7 mouse cellular contexts compared by ENCODE assay signal in the genomic region with DNA sequence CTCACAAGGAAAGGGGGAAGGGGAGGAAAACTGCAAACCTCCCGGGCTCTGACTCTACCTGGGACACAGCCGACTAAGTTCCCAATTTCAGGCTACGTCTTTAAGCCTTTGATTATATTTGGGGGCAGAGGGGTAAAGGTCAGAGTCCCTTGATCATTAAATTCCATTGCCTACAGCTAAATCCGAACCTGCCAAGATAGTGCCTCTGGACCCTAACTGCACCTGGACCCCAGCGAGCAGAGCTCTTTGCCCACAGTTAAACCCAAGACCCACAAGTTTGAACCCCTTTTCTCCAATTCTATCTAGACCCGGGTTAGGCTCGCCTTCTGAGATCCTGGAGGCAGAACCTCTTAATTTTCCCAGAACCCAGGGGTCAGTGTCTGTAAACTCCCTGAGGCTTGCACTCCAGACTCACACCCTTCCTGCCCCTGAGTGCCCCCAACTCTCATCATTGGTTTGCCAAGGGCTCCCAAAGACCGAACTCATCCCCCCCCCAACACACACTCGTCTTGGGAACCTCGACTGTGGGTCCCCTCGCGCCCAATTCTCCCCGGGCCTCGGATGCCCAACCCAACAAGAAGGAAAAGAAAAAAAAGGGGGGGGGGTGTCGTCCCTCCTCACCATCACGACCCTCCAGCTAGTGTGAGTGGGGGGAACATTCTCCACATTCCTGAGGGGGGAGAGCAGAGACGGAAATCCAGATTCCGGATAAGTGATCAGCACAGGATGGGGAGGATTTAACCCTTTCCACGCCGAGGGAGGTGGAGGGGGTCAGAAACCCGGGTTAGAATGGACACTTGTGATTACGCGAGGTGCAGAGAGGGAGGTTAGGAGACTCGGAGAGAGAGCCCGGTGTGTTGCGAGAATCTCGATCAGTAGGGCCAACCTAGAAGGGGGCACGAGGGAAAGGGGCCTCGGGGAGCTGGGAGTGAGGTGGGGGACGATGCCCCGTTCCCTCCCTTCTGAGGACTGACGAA. TPM values are rescaled to one million over a fixed set of nuclear protein-coding genes. Genes with fewer than 3 reads are reported as not detected.
A peak's percentile ranks its signal among the peaks of the same experiment; 100 is the strongest.
DNase-seq lines count a peak whose midpoint lies in the region; ATAC-seq and TF ChIP-seq lines count a peak whose summit lies in the region.

No protein-coding gene starts in this region.

- no peak for TF ChIP-seq EP300 in liver, embryonic 14.5 days (IDR thresholded peaks at IDR 0.05; ENCODE audit: low read depth)

- no peak for TF ChIP-seq CTCF in liver, embryonic 14.5 days (IDR thresholded peaks at IDR 0.05; ENCODE audit: low read depth)

- H3K27me3 ChIP-seq in hindbrain, embryonic 13.5 days, result no peaks in the 10 kb centered on the region
- H3K27me3 ChIP-seq in liver, embryonic 14.5 days (ENCODE audit: control insufficient read depth, insufficient read depth, low read length), result no peaks in the 10 kb centered on the region
- no peaks in the 10 kb centered on the region for H3K27me3 ChIP-seq in neural tube, embryonic 14.5 days (ENCODE audit: control insufficient read depth, insufficient read depth, low read length)

- H3K4me3 ChIP-seq in hindbrain, embryonic 13.5 days, result peak overlapping the region; percentile 79
- H3K4me3 ChIP-seq in liver, embryonic 14.5 days (ENCODE audit: insufficient read depth in 1 of 2, low read depth in 2 of 2, low read length in 2 of 2), result peak overlapping the region; percentile 62 to 68
- peak overlapping the region; percentile 82 for H3K4me3 ChIP-seq in neural tube, embryonic 14.5 days (ENCODE audit: low read depth, low read length)

- no peaks in the 10 kb centered on the region for H3K9me3 ChIP-seq in hindbrain, embryonic 13.5 days
- no peaks in the 10 kb centered on the region for H3K9me3 ChIP-seq in liver, embryonic 14.5 days (ENCODE audit: control insufficient read depth, low read length)
- no peaks in the 10 kb centered on the region for H3K9me3 ChIP-seq in neural tube, embryonic 14.5 days (ENCODE audit: control insufficient read depth, low read length)

- ATAC-seq in hindbrain, embryonic 13.5 days (ENCODE audit: low FRiP score), result peak; percentile 29
- no peak for ATAC-seq in liver, embryonic 14.5 days (ENCODE audit: insufficient read depth)
- peak; percentile 35 for ATAC-seq in neural tube, embryonic 14.5 days (ENCODE audit: low read depth)

- H3K9ac ChIP-seq in hindbrain, embryonic 13.5 days, result peak overlapping the region; percentile 93
- peak overlapping the region; percentile 69 for H3K9ac ChIP-seq in liver, embryonic 14.5 days (replicated peaks)
- H3K9ac ChIP-seq in neural tube, embryonic 14.5 days (replicated peaks; ENCODE audit: low read depth, low read length), result peak overlapping the region; percentile 86

- H3K4me1 ChIP-seq in hindbrain, embryonic 13.5 days (replicated peaks), result peaks cover 50% of the 10 kb centered on the region
- H3K4me1 ChIP-seq in liver, embryonic 14.5 days (replicated peaks; ENCODE audit: control insufficient read depth in 2 of 2, insufficient read depth in 2 of 2, low read length in 1 of 2), result peaks cover 24 to 31% of the 10 kb centered on the region in 2 experiments
- H3K4me1 ChIP-seq in neural tube, embryonic 14.5 days (ENCODE audit: control insufficient read depth, insufficient read depth, low read length), result peaks cover 23% of the 10 kb centered on the region

- peak; percentile 33 for DNase-seq in right cerebral cortex, postnatal 14 days
- no peak for DNase-seq in right cerebral cortex, postnatal 36 days (ENCODE audit: low spot score in 2 of 2)
- peak; percentile 76 for DNase-seq in embryo, embryonic 9.5 days (ENCODE audit: extremely low spot score)
- DNase-seq in liver, embryonic 14.5 days (ENCODE audit: low read depth in 3 of 3, low spot score in 3 of 3), result no peak
- DNase-seq in B cell, adult 2 months, result no peak

- peaks cover 5% of the 10 kb centered on the region for H3K36me3 ChIP-seq in hindbrain, embryonic 13.5 days
- no peaks in the 10 kb centered on the region for H3K36me3 ChIP-seq in liver, embryonic 14.5 days (replicated peaks; ENCODE audit: control insufficient read depth, insufficient read depth, low read depth)
- H3K36me3 ChIP-seq in neural tube, embryonic 14.5 days (ENCODE audit: control insufficient read depth, insufficient read depth, low read length), result 0 out of 2 replicates have a peak, but pooled peaks cover 3% of the 10 kb centered on the region

- H3K4me2 ChIP-seq in hindbrain, embryonic 13.5 days, result peak overlapping the region; percentile 85
- H3K4me2 ChIP-seq in liver, embryonic 14.5 days (ENCODE audit: low read depth), result peak overlapping the region; percentile 90
- peak overlapping the region; percentile 68 for H3K4me2 ChIP-seq in neural tube, embryonic 14.5 days (ENCODE audit: low read depth, low read length)

- peak overlapping the region; percentile 90 for H3K27ac ChIP-seq in hindbrain, embryonic 13.5 days
- peak overlapping the region; percentile 30 for H3K27ac ChIP-seq in liver, embryonic 14.5 days
- peak overlapping the region; percentile 78 for H3K27ac ChIP-seq in neural tube, embryonic 14.5 days (ENCODE audit: low read depth, low read length)

- WGBS in hindbrain, embryonic 13.5 days, result 1% methylated on average over 32 of the region's 32 CpGs
- 2% methylated on average over 32 of the region's 32 CpGs for WGBS in liver, embryonic 14.5 days (ENCODE audit: insufficient replicate concordance)
- 1% methylated on average over 29 of the region's 32 CpGs for WGBS in neural tube, embryonic 14.5 days

RNA-seq across cellular contexts. Expression of gene Nectin2, which starts 1.8 kb away (rescaled TPM):
- polyA plus RNA-seq in hindbrain, embryonic 13.5 days (2015; fragmentation: Nextera tagmentation; extraction: Ambion mirVana), result 49.1 and 49.8 TPM in 2 replicates
- polyA plus RNA-seq in liver, embryonic 14.5 days (2012; rRNA removed), result 7.8 and 8.9 TPM in 2 replicates
- 10.2 and 10.3 TPM in 2 replicates for polyA plus RNA-seq in liver, embryonic 14.5 days (2014; fragmentation: Nextera tagmentation; extraction: Ambion mirVana)
- 44.7 and 47.4 TPM in 2 replicates for polyA plus RNA-seq in neural tube, embryonic 14.5 days (2014; fragmentation: Nextera tagmentation; extraction: Ambion mirVana)

RNA-seq across cellular contexts. Expression of gene Bcam, which starts 22.3 kb away (rescaled TPM):
- 8.1 and 10.7 TPM in 2 replicates for polyA plus RNA-seq in hindbrain, embryonic 13.5 days (2015; fragmentation: Nextera tagmentation; extraction: Ambion mirVana)
- polyA plus RNA-seq in liver, embryonic 14.5 days (2012; rRNA removed), result 6.3 and 7.6 TPM in 2 replicates
- polyA plus RNA-seq in liver, embryonic 14.5 days (2014; fragmentation: Nextera tagmentation; extraction: Ambion mirVana), result 4.9 and 6.6 TPM in 2 replicates
- polyA plus RNA-seq in neural tube, embryonic 14.5 days (2014; fragmentation: Nextera tagmentation; extraction: Ambion mirVana), result 9.3 and 16.0 TPM in 2 replicates

RNA-seq across cellular contexts. Expression of gene Tomm40, which starts 33.3 kb away (rescaled TPM):
- 119 and 124 TPM in 2 replicates for polyA plus RNA-seq in hindbrain, embryonic 13.5 days (2015; fragmentation: Nextera tagmentation; extraction: Ambion mirVana)
- 53.7 and 57.3 TPM in 2 replicates for polyA plus RNA-seq in liver, embryonic 14.5 days (2012; rRNA removed)
- polyA plus RNA-seq in liver, embryonic 14.5 days (2014; fragmentation: Nextera tagmentation; extraction: Ambion mirVana), result 58.2 and 75.8 TPM in 2 replicates
- 121 and 124 TPM in 2 replicates for polyA plus RNA-seq in neural tube, embryonic 14.5 days (2014; fragmentation: Nextera tagmentation; extraction: Ambion mirVana)

RNA-seq across cellular contexts. Expression of gene Cblc, which starts 48.1 kb away (rescaled TPM):
- polyA plus RNA-seq in hindbrain, embryonic 13.5 days (2015; fragmentation: Nextera tagmentation; extraction: Ambion mirVana), result not detected in 2 replicates
- 0.95 and 1.2 TPM in 2 replicates for polyA plus RNA-seq in liver, embryonic 14.5 days (2012; rRNA removed)
- 1.1 and 1.3 TPM in 2 replicates for polyA plus RNA-seq in liver, embryonic 14.5 days (2014; fragmentation: Nextera tagmentation; extraction: Ambion mirVana)
- polyA plus RNA-seq in neural tube, embryonic 14.5 days (2014; fragmentation: Nextera tagmentation; extraction: Ambion mirVana), result 0.54 TPM in 1 of 2 replicates, not detected in the other

RNA-seq across cellular contexts. Expression of gene Apoe, which starts 49.5 kb away (rescaled TPM):
- polyA plus RNA-seq in hindbrain, embryonic 13.5 days (2015; fragmentation: Nextera tagmentation; extraction: Ambion mirVana), result 339 and 374 TPM in 2 replicates
- 1,802 and 2,400 TPM in 2 replicates for polyA plus RNA-seq in liver, embryonic 14.5 days (2012; rRNA removed)
- polyA plus RNA-seq in liver, embryonic 14.5 days (2014; fragmentation: Nextera tagmentation; extraction: Ambion mirVana), result 1,630 and 1,854 TPM in 2 replicates
- 310 and 558 TPM in 2 replicates for polyA plus RNA-seq in neural tube, embryonic 14.5 days (2014; fragmentation: Nextera tagmentation; extraction: Ambion mirVana)

Comparison
In these comparisons a context has a peak if more than half of its experiments do, and no peak if none do; other contexts are left out.
1. DNase-seq: peak in right cerebral cortex, postnatal 14 days (single experiment) and embryo, embryonic 9.5 days (single experiment); none in right cerebral cortex, postnatal 36 days (0 of 2), liver, embryonic 14.5 days (0 of 3) and B cell, adult 2 months (0 of 2).
2. H3K27ac ChIP-seq: peak in every context shown above with its lines; median percentile 90 in hindbrain, embryonic 13.5 days; 78 in neural tube, embryonic 14.5 days; 30 in liver, embryonic 14.5 days.
3. Peak in every context shown above with its lines, with median percentiles within 50 percentile points of each other: H3K4me2 ChIP-seq, H3K4me3 ChIP-seq and H3K9ac ChIP-seq.